Mouse (Mus musculus): ENCODE measurements around the gene Cebpe. TPM values are rescaled to one million over a fixed set of nuclear protein-coding genes. Genes with fewer than 3 reads are reported as not detected.
A peak's percentile ranks its signal among the peaks of the same experiment; 100 is the strongest.

The Cebpe gene
- polyA plus RNA-seq (2015; fragmentation: Nextera tagmentation; extraction: Ambion mirVana) = not detected in 2 replicates

GRCm38 (mm10) chr14:54712074-54712473 is at the start of gene Cebpe:
TSS of gene Cebpe (minus strand) at chr14:54712174.
- H3K9me3 ChIP-seq = no peaks in the 10 kb centered on the region
- no peak within 1 kb of the TSS for H3K27ac ChIP-seq (replicated peaks)
- no peaks in the 10 kb centered on the region for H3K36me3 ChIP-seq
- peaks cover 12% of the 10 kb centered on the region for H3K4me1 ChIP-seq
- WGBS = 87% methylated on average over 7 of the region's 7 CpGs
- no peak within 1 kb of the TSS for H3K4me2 ChIP-seq (replicated peaks)
- ATAC-seq (replicated peaks) = no peak
- H3K27me3 ChIP-seq = no peaks in the 10 kb centered on the region
- H3K4me3 ChIP-seq = no peak within 1 kb of the TSS
- no peak within 1 kb of the TSS for H3K9ac ChIP-seq (replicated peaks)

GRCm38 (mm10) chr14:54756382-54756781 is 44.4 kb upstream of the Cebpe start:
- Histone ChIP-seq H3K36me3 (no peaks in the 10 kb centered on the region), H3K4me3 (no peak overlapping the region), H3K4me2 (replicated peaks) (no peak overlapping the region), H3K9me3 (no peaks in the 10 kb centered on the region), H3K27ac (replicated peaks) (0 out of 2 replicates have a peak overlapping the region, but pooled peaks have one; percentile 0), H3K4me1 (peaks cover 18% of the 10 kb centered on the region), H3K27me3 (no peaks in the 10 kb centered on the region), H3K9ac (replicated peaks) (no peak overlapping the region)
- no peak for ATAC-seq (replicated peaks)
- whole genome bisulfite sequencing = 89% methylated on average over 6 of the region's 6 CpGs

GRCm38 (mm10) chr14:54754602-54755018 is 42.6 kb upstream of the Cebpe start:
- 28% methylated on average over 6 of the region's 6 CpGs for WGBS
- Histone ChIP-seq H3K27me3 (no peaks in the 10 kb centered on the region), H3K9ac (replicated peaks) (no peak overlapping the region), H3K9me3 (no peaks in the 10 kb centered on the region), H3K36me3 (no peaks in the 10 kb centered on the region), H3K4me1 (peaks cover 18% of the 10 kb centered on the region), H3K27ac (replicated peaks) (peak overlapping the region; percentile 78), H3K4me3 (no peak overlapping the region), H3K4me2 (replicated peaks) (no peak overlapping the region)
- ATAC-seq (replicated peaks) = 0 out of 2 replicates have a peak, but pooled peaks have one; percentile 43

- H3K9ac ChIP-seq (replicated peaks) = no peak overlapping the region
- peak overlapping the region; percentile 78 for H3K27ac ChIP-seq (replicated peaks)
- no peaks in the 10 kb centered on the region for H3K36me3 ChIP-seq
- no peak overlapping the region for H3K4me3 ChIP-seq
- no peak overlapping the region for H3K4me2 ChIP-seq (replicated peaks)
- WGBS = 74% methylated on average over 14 of the region's 14 CpGs
- H3K9me3 ChIP-seq = no peaks in the 10 kb centered on the region
- H3K27me3 ChIP-seq = no peaks in the 10 kb centered on the region
- peaks cover 18% of the 10 kb centered on the region for H3K4me1 ChIP-seq
- ATAC-seq (replicated peaks) = no peak
Measured at GRCm38 (mm10) chr14:54753986-54754601, 42.1 kb upstream of the Cebpe start.

GRCm38 (mm10) chr14:54752938-54753337 is 41.0 kb upstream of the Cebpe start:
- H3K4me1 ChIP-seq = peaks cover 18% of the 10 kb centered on the region
- no peak overlapping the region for H3K4me3 ChIP-seq
- H3K27me3 ChIP-seq = no peaks in the 10 kb centered on the region
- no peak overlapping the region for H3K4me2 ChIP-seq (replicated peaks)
- 86% methylated on average over 6 of the region's 6 CpGs for WGBS
- no peak overlapping the region for H3K27ac ChIP-seq (replicated peaks)
- H3K9me3 ChIP-seq = no peaks in the 10 kb centered on the region
- no peaks in the 10 kb centered on the region for H3K36me3 ChIP-seq
- no peak overlapping the region for H3K9ac ChIP-seq (replicated peaks)
- no peak for ATAC-seq (replicated peaks)

GRCm38 (mm10) chr14:54751768-54752167 is 39.8 kb upstream of the Cebpe start:
- no peaks in the 10 kb centered on the region for H3K36me3 ChIP-seq
- no peak overlapping the region for H3K4me3 ChIP-seq
- no peak overlapping the region for H3K9ac ChIP-seq (replicated peaks)
- no peak overlapping the region for H3K4me2 ChIP-seq (replicated peaks)
- 100% methylated on average over 1 of the region's 1 CpGs for WGBS
- H3K27ac ChIP-seq (replicated peaks) = no peak overlapping the region
- no peaks in the 10 kb centered on the region for H3K9me3 ChIP-seq
- H3K4me1 ChIP-seq = peaks cover 18% of the 10 kb centered on the region
- no peaks in the 10 kb centered on the region for H3K27me3 ChIP-seq
- no peak for ATAC-seq (replicated peaks)

- Histone ChIP-seq H3K9ac (replicated peaks) (no peak overlapping the region), H3K4me1 (peaks cover 14% of the 10 kb centered on the region), H3K27me3 (no peaks in the 10 kb centered on the region), H3K9me3 (no peaks in the 10 kb centered on the region), H3K4me2 (replicated peaks) (no peak overlapping the region), H3K27ac (replicated peaks) (no peak overlapping the region), H3K4me3 (no peak overlapping the region), H3K36me3 (no peaks in the 10 kb centered on the region)
- no peak for ATAC-seq (replicated peaks)
- 72% methylated on average over 4 of the region's 4 CpGs for WGBS
Measured at GRCm38 (mm10) chr14:54749238-54749637, 37.3 kb upstream of the Cebpe start.

- no peaks in the 10 kb centered on the region for H3K27me3 ChIP-seq
- no peak overlapping the region for H3K27ac ChIP-seq (replicated peaks)
- H3K4me3 ChIP-seq = no peak overlapping the region
- 87% methylated on average over 16 of the region's 16 CpGs for WGBS
- no peak overlapping the region for H3K4me2 ChIP-seq (replicated peaks)
- H3K4me1 ChIP-seq = peaks cover 5% of the 10 kb centered on the region; the same call in 1 of the 2 replicates
- no peaks in the 10 kb centered on the region for H3K36me3 ChIP-seq
- no peak for ATAC-seq (replicated peaks)
- no peaks in the 10 kb centered on the region for H3K9me3 ChIP-seq
- no peak overlapping the region for H3K9ac ChIP-seq (replicated peaks)
Measured at GRCm38 (mm10) chr14:54747942-54748917, 36.3 kb upstream of the Cebpe start.

- Histone ChIP-seq H3K4me1 (no peaks in the 10 kb centered on the region), H3K27me3 (no peaks in the 10 kb centered on the region), H3K27ac (replicated peaks) (no peak overlapping the region), H3K9ac (replicated peaks) (no peak overlapping the region), H3K4me3 (no peak overlapping the region), H3K9me3 (no peaks in the 10 kb centered on the region), H3K4me2 (replicated peaks) (no peak overlapping the region), H3K36me3 (no peaks in the 10 kb centered on the region)
- WGBS = 90% methylated on average over 9 of the region's 9 CpGs
- ATAC-seq (replicated peaks) = no peak
Measured at GRCm38 (mm10) chr14:54746038-54746437, 34.1 kb upstream of the Cebpe start.

GRCm38 (mm10) chr14:54744473-54744872 is 32.5 kb upstream of the Cebpe start:
- H3K4me2 ChIP-seq (replicated peaks) = no peak overlapping the region
- no peaks in the 10 kb centered on the region for H3K27me3 ChIP-seq
- H3K9ac ChIP-seq (replicated peaks) = no peak overlapping the region
- WGBS = 78% methylated on average over 8 of the region's 8 CpGs
- no peak overlapping the region for H3K27ac ChIP-seq (replicated peaks)
- H3K9me3 ChIP-seq = no peaks in the 10 kb centered on the region
- H3K4me1 ChIP-seq = no peaks in the 10 kb centered on the region
- ATAC-seq (replicated peaks) = no peak
- no peaks in the 10 kb centered on the region for H3K36me3 ChIP-seq
- H3K4me3 ChIP-seq = no peak overlapping the region

GRCm38 (mm10) chr14:54742375-54742774 is 30.4 kb upstream of the Cebpe start:
- H3K27ac ChIP-seq (replicated peaks) = no peak overlapping the region
- no peaks in the 10 kb centered on the region for H3K27me3 ChIP-seq
- H3K9me3 ChIP-seq = no peaks in the 10 kb centered on the region
- no peak overlapping the region for H3K9ac ChIP-seq (replicated peaks)
- ATAC-seq (replicated peaks) = no peak
- no peaks in the 10 kb centered on the region for H3K36me3 ChIP-seq
- 80% methylated on average over 2 of the region's 2 CpGs for WGBS
- H3K4me3 ChIP-seq = no peak overlapping the region
- no peak overlapping the region for H3K4me2 ChIP-seq (replicated peaks)
- H3K4me1 ChIP-seq = 0 out of 2 replicates have a peak, but pooled peaks cover 5% of the 10 kb centered on the region

GRCm38 (mm10) chr14:54741721-54742120 is 29.7 kb upstream of the Cebpe start:
- ATAC-seq (replicated peaks) = no peak
- 86% methylated on average over 6 of the region's 6 CpGs for WGBS
- H3K4me2 ChIP-seq (replicated peaks) = no peak overlapping the region
- H3K27me3 ChIP-seq = no peaks in the 10 kb centered on the region
- H3K9me3 ChIP-seq = no peaks in the 10 kb centered on the region
- peaks cover 11% of the 10 kb centered on the region; the same call in 1 of the 2 replicates for H3K4me1 ChIP-seq
- no peak overlapping the region for H3K27ac ChIP-seq (replicated peaks)
- H3K9ac ChIP-seq (replicated peaks) = no peak overlapping the region
- H3K4me3 ChIP-seq = no peak overlapping the region
- H3K36me3 ChIP-seq = no peaks in the 10 kb centered on the region
